Mouse (Mus musculus) gastrocnemius, postnatal 4 days (tissue): ENCODE results near the gene Rpl34. TPM values are rescaled to one million over a fixed set of nuclear protein-coding genes. Genes with fewer than 3 reads are reported as not detected.

Experiments
- total RNA-seq, 2 experiments: library from RNA; stranded (reverse); gene quantifications; 2 replicates each; pipeline ENCODE4 v1.2.3; 2021

Gene Rpl34
- total RNA-seq, 2 experiments from 2014 or later, result 708 to 806 TPM

Other genes starting within 250 kb of the Rpl34 start
- gene Etnppl, start 113.0 kb downstream of the Rpl34 start, total RNA-seq, result under 1 TPM in 1 of 2 experiments, not detected in 1; 0.16 TPM
- 10 to 100 TPM; 94.0 to 97.5 TPM for gene Ostc, start 21.0 kb downstream of the Rpl34 start, total RNA-seq